Mouse (Mus musculus) embryonic facial prominence, embryonic 14.5 days (tissue): ENCODE data around the gene Sarnp. TPM values are rescaled to one million over a fixed set of nuclear protein-coding genes. Genes with fewer than 3 reads are reported as not detected.

Source experiments
- ATAC-seq: fragments of 200-750 bp; cut with Nextera tagmentation; 2 replicates; pipeline ENCODE4 v1.8.0; 2017; ENCODE audit warnings: low read depth, moderate number of reproducible peaks, moderate TSS enrichment
- DNase-seq: peaks from one replicate; pipeline ENCODE4 v3.0.0-alpha.2; 2015; ENCODE audit warnings: low spot score
- H3K27ac ChIP-seq: fragments of 300-500 bp; sonication (generic); replicated peaks from 2 replicates; pipeline ENCODE4 v1.5.1; 2014; ENCODE audit warnings: low read depth, mild to moderate bottlenecking, low read length, moderate library complexity
- H3K27me3 ChIP-seq: fragments of 300-500 bp; sonication (generic); replicated peaks from 2 replicates; pipeline ENCODE4 v1.6.1; 2014; ENCODE audit warnings: low read length; ENCODE audit not compliant: control insufficient read depth, insufficient read depth
- H3K36me3 ChIP-seq: fragments of 300-500 bp; sonication (generic); 2 replicates; pipeline ENCODE4 v1.6.1; 2014; ENCODE audit warnings: low read length, mixed read lengths; ENCODE audit not compliant: control insufficient read depth, insufficient read depth
- H3K4me1 ChIP-seq: fragments of 300-500 bp; sonication (generic); 2 replicates; pipeline ENCODE4 v1.6.1; 2014; ENCODE audit warnings: antibody characterized with exemption, low read length; ENCODE audit not compliant: control insufficient read depth, insufficient read depth
- H3K4me2 ChIP-seq: fragments of 300-500 bp; sonication (generic); 2 replicates; pipeline ENCODE4 v1.6.1; 2014; ENCODE audit warnings: low read depth, mild to moderate bottlenecking, low read length, moderate library complexity, mixed read lengths
- H3K4me3 ChIP-seq: fragments of 300-500 bp; sonication (generic); 2 replicates; pipeline ENCODE4 v1.5.1; 2014; ENCODE audit warnings: low read depth, mild to moderate bottlenecking, low read length
- H3K9ac ChIP-seq: fragments of 300-500 bp; sonication (generic); 2 replicates; pipeline ENCODE4 v1.6.1; 2014; ENCODE audit warnings: low read depth, mild to moderate bottlenecking, low read length, moderate library complexity, mixed read lengths
- H3K9me3 ChIP-seq: fragments of 300-500 bp; sonication (generic); 2 replicates; pipeline ENCODE4 v1.6.1; 2016; ENCODE audit warnings: low read length; ENCODE audit not compliant: control insufficient read depth
- WGBS: fragments of 180-500 bp; shearing (Covaris S2); extraction: QIAGEN DNeasy Blood & Tissue Kit; methylation state at CpG from one replicate; pipeline ENCODE4 v1.1.7; 2014; 5-methylcytosine and 5-hydroxymethylcytosine counted together
- polyA plus RNA-seq: library from polyadenylated mRNA; unstranded; fragments of >200 nt; fragmentation: Nextera tagmentation; extraction: Ambion mirVana; gene quantifications from 2 replicates; pipeline ENCODE4 v1.2.1, GENCODE M21; 2014

Gene Sarnp
- polyA plus RNA-seq, 1 experiment from 2014 or later, result 194 TPM

- DNase-seq (no peak), ATAC-seq (no peak)
- no peak overlapping the region for H3K9ac ChIP-seq
- peaks cover 26% of the 10 kb centered on the region for H3K4me1 ChIP-seq
- H3K36me3 ChIP-seq, result peaks cover 40% of the 10 kb centered on the region
- WGBS, result 21% methylated on average over 6 of the region's 6 CpGs
- no peak overlapping the region for H3K4me3 ChIP-seq
- H3K27ac ChIP-seq, result peak overlapping the region; percentile 31; the same call in 1 of the 2 replicates
- H3K27me3 ChIP-seq, result no peaks in the 10 kb centered on the region
- no peaks in the 10 kb centered on the region for H3K9me3 ChIP-seq
- H3K4me2 ChIP-seq, result no peak overlapping the region
Measured at GRCm38 (mm10) chr10:128919203-128919631, 102.1 kb downstream of the Sarnp start.

- H3K27ac ChIP-seq, result no peak overlapping the region; the same call in 1 of the 2 replicates
- H3K4me1 ChIP-seq, result peaks cover 26% of the 10 kb centered on the region
- H3K9me3 ChIP-seq, result no peaks in the 10 kb centered on the region
- no peak overlapping the region for H3K4me3 ChIP-seq
- H3K27me3 ChIP-seq, result no peaks in the 10 kb centered on the region
- no peak overlapping the region for H3K4me2 ChIP-seq
- peaks cover 32% of the 10 kb centered on the region for H3K36me3 ChIP-seq
- DNase-seq, result no peak
- WGBS, result 62% methylated on average over 7 of the region's 7 CpGs
- H3K9ac ChIP-seq, result no peak overlapping the region
- ATAC-seq, result no peak
Measured at GRCm38 (mm10) chr10:128919966-128920365, 102.8 kb downstream of the Sarnp start.

- ATAC-seq (no peak), DNase-seq (peak; percentile 70)
- Histone ChIP-seq H3K4me2 (no peak overlapping the region; the same call in 1 of the 2 replicates), H3K4me3 (no peak overlapping the region), H3K27me3 (no peaks in the 10 kb centered on the region), H3K9me3 (no peaks in the 10 kb centered on the region), H3K27ac (0 out of 2 replicates have a peak overlapping the region, but pooled peaks have one; percentile 55), H3K9ac (no peak overlapping the region), H3K36me3 (peaks cover 27% of the 10 kb centered on the region), H3K4me1 (peaks cover 26% of the 10 kb centered on the region)
- 32% methylated on average over 3 of the region's 3 CpGs for WGBS
Measured at GRCm38 (mm10) chr10:128920736-128921161, 103.6 kb downstream of the Sarnp start.

DNA sequence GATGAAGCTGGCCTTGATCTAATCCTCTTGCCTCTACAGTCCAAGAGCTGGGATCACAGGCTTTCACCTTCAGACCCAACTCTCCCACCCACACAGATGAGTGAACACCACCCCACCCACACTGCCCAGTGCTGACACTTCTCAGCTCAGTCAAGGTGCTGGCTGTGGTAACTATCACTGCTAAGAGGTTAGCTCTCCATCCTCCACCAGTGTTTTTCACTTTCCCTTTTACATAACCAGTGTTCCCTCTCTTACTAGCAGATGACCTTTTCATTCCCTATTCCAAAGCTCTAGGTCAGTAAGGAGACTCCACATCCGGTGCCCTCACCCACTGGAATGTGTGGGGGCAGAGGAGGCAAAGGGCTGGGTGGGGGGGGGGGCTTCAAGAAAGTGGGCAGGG is 104.1 kb downstream of the Sarnp start:
- Histone ChIP-seq H3K9ac (peak overlapping the region; percentile 14; the same call in 1 of the 2 replicates), H3K4me3 (no peak overlapping the region), H3K36me3 (peaks cover 23% of the 10 kb centered on the region), H3K27ac (peak overlapping the region; percentile 55; the same call in 1 of the 2 replicates), H3K4me1 (peaks cover 26% of the 10 kb centered on the region), H3K27me3 (no peaks in the 10 kb centered on the region), H3K4me2 (no peak overlapping the region), H3K9me3 (no peaks in the 10 kb centered on the region)
- ATAC-seq (no peak), DNase-seq (no peak)
- WGBS, result 32% methylated on average over 1 of the region's 1 CpGs

DNA sequence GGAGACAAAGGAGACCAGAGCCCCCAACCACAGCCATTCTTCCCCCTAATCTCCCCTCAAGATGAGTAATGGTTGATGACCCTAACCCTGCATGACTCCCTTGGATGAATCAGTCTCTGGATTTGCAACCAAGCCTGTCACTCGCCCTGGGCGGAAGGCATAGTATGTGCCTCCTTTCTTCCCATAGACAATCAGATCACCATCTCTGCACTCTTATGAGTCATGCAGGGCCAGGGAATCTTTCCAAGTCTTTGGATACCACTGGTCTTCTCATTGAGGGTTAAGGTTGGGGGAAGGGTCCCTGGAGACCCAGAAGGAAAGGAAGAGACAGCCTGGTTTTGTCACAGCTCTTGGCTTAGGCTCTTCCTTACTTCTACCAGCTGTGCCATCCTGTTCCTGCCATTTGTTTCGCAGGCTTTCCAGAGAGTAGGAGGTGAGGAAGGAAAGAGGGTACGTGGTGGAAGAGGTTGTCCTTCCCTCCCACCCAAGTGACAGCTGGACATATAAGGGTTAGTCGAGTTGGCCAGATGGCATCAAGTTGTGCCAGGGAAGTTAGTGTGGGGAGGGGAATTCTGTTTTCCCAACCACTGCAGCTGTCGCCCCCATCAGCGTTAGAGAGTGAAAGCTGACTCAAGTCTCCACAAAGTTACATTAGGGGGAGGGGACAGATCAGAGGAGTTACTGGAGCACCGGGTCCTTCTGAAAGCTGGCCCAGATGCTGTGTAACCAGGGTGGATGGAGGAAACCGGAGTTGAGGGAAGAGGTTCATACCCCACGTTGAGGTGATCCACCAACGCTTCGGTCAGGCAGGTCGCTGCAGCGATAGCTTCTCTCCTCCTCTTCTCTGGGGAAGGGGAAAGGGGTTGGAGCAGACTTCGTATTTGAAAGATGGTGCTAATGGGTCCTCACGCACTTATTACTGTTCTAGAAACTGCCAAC is 105.0 kb downstream of the Sarnp start:
- Histone ChIP-seq H3K4me2 (peak overlapping the region; percentile 73), H3K4me3 (peak overlapping the region; percentile 77), H3K4me1 (peaks cover 26% of the 10 kb centered on the region), H3K27ac (peak overlapping the region; percentile 89), H3K9ac (peak overlapping the region; percentile 79), H3K27me3 (no peaks in the 10 kb centered on the region), H3K9me3 (no peaks in the 10 kb centered on the region), H3K36me3 (peaks cover 14% of the 10 kb centered on the region)
- DNase-seq (peak; percentile 76), ATAC-seq (no peak)
- 72% methylated on average over 16 of the region's 16 CpGs for WGBS

DNA sequence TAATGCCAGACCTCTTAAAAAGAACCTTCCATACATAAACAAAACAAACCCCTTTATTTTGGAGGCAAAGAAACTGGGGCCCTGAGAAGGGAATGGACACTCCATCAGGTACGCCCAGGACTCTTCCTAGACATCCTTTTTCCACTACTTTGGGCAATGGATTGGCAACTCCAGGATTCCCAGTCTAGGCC is 105.6 kb downstream of the Sarnp start, which contains the start of gene Rdh5:
Gene Rdh5, minus strand, starts transcription at position 67 of the 191 bp plus-strand sequence.
- no peaks in the 10 kb centered on the region for H3K9me3 ChIP-seq
- no peaks in the 10 kb centered on the region for H3K27me3 ChIP-seq
- H3K9ac ChIP-seq, result peak within 1 kb of the TSS; percentile 79
- peak within 1 kb of the TSS; percentile 77 for H3K4me3 ChIP-seq
- ATAC-seq (no peak), DNase-seq (no peak)
- H3K27ac ChIP-seq, result peak within 1 kb of the TSS; percentile 89
- H3K4me1 ChIP-seq, result peaks cover 26% of the 10 kb centered on the region
- peaks cover 9% of the 10 kb centered on the region; the same call in 1 of the 2 replicates for H3K36me3 ChIP-seq
- 13% methylated on average over 1 of the region's 1 CpGs for WGBS
- H3K4me2 ChIP-seq, result peak within 1 kb of the TSS; percentile 73

DNA sequence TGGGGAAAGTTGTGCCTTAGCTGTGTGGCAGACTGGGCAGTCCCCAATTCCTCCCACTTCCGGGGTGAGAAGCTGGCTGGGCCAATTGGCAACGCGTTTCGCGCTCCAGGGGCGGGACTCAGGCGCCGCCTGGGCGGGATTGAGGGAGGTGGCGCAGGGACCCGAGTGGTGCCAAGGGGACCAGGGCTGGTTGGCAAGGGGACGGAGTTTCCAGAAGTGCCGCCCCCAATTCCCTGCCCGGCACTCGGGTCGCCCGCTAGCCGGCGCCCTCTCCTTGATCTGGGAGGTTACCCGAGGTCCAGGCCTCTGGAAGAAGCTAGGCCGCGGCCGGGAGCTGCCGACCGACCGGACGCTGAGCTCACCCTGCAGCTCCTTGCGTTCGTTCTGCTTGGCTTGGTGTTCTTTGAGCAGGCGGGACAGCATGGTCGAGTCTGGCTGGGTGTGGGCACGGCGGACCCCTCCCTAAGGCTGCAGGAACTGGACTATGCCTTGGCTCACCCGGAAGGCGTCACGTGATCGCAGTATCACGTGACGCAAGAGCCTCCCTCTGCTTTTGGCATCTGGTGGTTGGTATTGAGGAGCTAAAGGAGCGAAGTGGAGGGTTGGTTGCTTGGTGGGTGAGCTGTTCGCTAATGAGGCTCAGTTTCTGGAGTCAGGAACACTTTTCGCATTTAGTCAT is 106.0 kb downstream of the Sarnp start:
- ATAC-seq, result peak; percentile 94
- Histone ChIP-seq H3K27ac (peak overlapping the region; percentile 89), H3K4me3 (peak overlapping the region; percentile 77), H3K36me3 (peaks cover 4% of the 10 kb centered on the region; the same call in 1 of the 2 replicates), H3K27me3 (0 out of 2 replicates have a peak, but pooled peaks cover 3% of the 10 kb centered on the region), H3K4me2 (peak overlapping the region; percentile 73), H3K9ac (peak overlapping the region; percentile 79), H3K9me3 (no peaks in the 10 kb centered on the region), H3K4me1 (peaks cover 26% of the 10 kb centered on the region)
- under 1% methylated on average over 31 of the region's 42 CpGs for WGBS
- DNase-seq, result peak; percentile 96

GRCm38 (mm10) chr10:128923935-128924334 is 106.8 kb downstream of the Sarnp start, which contains the start of gene Bloc1s1:
TSS of gene Bloc1s1 (minus strand) at chr10:128924035.
- H3K27me3 ChIP-seq, result 0 out of 2 replicates have a peak, but pooled peaks cover 3% of the 10 kb centered on the region
- DNase-seq, result no peak
- H3K9me3 ChIP-seq, result no peaks in the 10 kb centered on the region
- peak within 1 kb of the TSS; percentile 89 for H3K27ac ChIP-seq
- peak within 1 kb of the TSS; percentile 79 for H3K9ac ChIP-seq
- peak within 1 kb of the TSS; percentile 73 for H3K4me2 ChIP-seq
- H3K4me3 ChIP-seq, result peak within 1 kb of the TSS; percentile 77
- H3K4me1 ChIP-seq, result peaks cover 26% of the 10 kb centered on the region
- no peak for ATAC-seq
- 61% methylated on average over 9 of the region's 9 CpGs for WGBS
- no peaks in the 10 kb centered on the region for H3K36me3 ChIP-seq
